Mouse (Mus musculus) liver, embryonic 14.5 days (tissue): ENCODE measurements around the gene Rab3c.

Experiments
- CTCF ChIP-seq: IDR thresholded peaks from 2 replicates; pipeline ENCODE4 v1.5.1; 2016; ENCODE audit warnings: antibody characterized with exemption, low read depth, control low read depth
- EP300 ChIP-seq: IDR thresholded peaks from 2 replicates; pipeline ENCODE4 v1.6.1; 2016; ENCODE audit warnings: antibody characterized with exemption, low read depth

DNA sequence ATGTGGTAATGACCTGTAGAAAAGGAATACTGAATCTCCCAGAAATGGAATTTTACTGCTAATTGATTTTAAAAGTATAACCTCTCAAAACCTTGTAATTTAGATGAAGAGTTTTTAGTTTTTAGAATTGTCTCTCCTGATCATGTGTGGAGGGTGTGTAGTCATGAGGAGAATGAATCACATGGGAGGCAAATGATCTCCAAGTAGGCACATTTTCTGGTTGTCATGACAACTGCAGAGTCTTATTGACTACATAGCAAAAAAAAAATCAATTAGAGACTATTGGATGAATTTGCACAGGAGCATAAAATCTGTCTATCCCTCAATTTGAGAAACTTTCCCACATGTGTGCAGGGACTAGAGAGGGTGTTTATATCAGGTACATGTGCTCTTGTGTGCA, 199.6 kb downstream of the Rab3c start:
- TF ChIP-seq CTCF = no peak
- TF ChIP-seq EP300 = no peak
